Mouse (Mus musculus): Measurements from ENCODE around the gene Lmbr1.

Gene Lmbr1

DNA sequence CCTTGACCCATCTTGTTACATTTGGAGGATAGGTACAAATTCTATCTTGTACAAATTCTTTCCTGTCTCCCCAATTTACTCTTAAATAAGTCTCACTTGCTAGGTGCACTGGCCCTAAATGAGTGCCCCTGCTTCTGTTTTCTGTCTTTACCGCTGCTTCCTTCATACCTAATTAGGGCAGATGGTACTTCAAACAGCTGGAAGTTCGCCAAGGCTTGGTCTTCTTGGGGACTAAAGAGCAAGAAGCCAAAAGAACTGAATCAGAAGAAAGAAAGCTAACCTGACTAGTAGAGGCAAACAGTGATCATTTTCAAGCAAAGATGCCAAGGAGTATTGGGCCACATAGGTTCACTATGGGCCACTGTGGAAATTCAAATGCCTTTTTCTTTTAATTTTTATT is 104.8 kb downstream of the Lmbr1 start:
- no peak for ATAC-seq (ENCODE audit: insufficient number of reproducible peaks, low FRiP score, low TSS enrichment)

DNA sequence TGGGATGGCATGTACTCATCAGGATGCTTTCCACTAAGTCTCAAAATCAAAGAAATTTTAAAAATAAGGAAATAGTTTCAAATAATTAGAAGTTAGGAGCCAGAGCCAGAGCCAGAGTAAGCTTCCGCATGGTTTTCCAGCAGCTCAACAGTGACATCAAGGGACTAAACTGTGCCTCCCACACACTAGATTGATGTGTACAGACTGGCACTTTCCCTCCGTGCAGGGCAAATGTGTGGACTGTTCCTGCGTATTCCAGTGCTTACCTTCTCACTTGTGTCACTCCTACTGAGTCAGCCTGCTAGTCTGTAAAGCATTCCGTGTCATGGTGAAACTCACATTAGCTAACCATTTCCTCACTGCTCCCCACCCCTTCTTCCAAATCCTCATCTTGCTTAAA is 107.3 kb downstream of the Lmbr1 start:
- no peak for ATAC-seq (ENCODE audit: insufficient number of reproducible peaks, low FRiP score, low TSS enrichment)

DNA sequence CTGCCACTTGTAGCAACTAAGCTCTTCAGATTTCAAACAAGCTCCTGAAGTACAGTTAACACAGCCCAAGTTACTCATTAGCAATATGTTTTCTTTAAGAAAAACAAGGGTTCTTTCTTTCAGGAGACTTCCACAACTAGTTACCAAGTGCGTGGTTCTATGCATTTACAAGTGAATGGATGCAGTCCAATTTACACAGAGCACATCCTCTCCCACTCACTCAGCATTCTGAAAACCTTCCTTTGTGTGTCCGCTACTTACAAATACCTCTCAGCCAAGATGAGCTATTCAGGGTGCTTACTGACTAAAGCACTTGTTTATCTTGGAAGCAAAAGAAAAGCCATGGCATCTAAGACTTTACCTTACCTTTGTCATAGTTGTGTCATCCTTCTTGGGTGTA is 124.3 kb downstream of the Lmbr1 start:
- no peak for ATAC-seq (ENCODE audit: insufficient number of reproducible peaks, low FRiP score, low TSS enrichment)

- no peak for ATAC-seq (ENCODE audit: insufficient number of reproducible peaks, low FRiP score, low TSS enrichment)
These were observed 126.7 kb downstream of the Lmbr1 start for GRCm38 (mm10) chr5:29251496-29251873.

- no peak for ATAC-seq (ENCODE audit: insufficient number of reproducible peaks, low FRiP score, low TSS enrichment)
These were observed 127.2 kb downstream of the Lmbr1 start for GRCm38 (mm10) chr5:29250795-29251495.

- no peak for ATAC-seq (ENCODE audit: insufficient number of reproducible peaks, low FRiP score, low TSS enrichment)
These were observed 133.4 kb downstream of the Lmbr1 start for GRCm38 (mm10) chr5:29244769-29245168.

DNA sequence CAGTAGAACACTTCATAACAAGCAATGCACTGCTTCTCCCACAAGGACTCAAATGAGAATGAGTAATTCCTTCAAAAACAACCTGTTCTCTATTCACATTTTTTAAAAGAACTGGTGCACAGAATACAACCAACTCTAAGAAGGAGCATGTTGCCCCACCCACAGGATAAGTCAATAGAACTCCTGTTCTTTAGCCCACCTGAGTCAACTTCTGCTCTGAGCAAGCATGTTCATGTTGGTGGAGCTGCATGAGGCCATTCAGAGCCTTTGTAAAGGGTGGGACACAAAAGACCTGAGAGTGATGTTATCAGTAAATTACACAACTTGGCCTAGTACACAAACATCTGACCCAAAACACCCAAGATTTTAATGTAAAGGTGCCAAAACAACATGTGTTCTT is 139.8 kb downstream of the Lmbr1 start:
- ATAC-seq (ENCODE audit: insufficient number of reproducible peaks, low FRiP score, low TSS enrichment), result no peak

DNA sequence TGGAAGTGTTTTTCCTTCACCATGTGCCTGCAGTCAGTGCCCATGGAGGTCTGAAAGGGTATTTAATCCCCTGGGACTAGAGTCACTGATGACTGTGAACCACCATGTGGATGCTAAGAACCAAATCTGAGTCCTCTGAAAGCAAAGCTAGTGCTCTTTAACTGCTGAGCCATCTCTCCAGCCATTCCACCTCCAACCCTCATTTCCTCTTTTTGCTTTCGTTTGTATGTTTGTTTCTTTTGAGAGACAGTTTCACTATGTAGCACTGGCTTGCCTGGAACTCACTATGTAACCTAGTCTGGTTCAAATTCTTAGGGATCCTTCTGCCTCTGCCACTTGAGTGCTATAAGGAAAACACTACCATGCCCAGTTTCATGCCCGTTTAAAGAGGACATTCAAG is 147.7 kb downstream of the Lmbr1 start:
- ATAC-seq (ENCODE audit: insufficient number of reproducible peaks, low FRiP score, low TSS enrichment), result no peak

DNA sequence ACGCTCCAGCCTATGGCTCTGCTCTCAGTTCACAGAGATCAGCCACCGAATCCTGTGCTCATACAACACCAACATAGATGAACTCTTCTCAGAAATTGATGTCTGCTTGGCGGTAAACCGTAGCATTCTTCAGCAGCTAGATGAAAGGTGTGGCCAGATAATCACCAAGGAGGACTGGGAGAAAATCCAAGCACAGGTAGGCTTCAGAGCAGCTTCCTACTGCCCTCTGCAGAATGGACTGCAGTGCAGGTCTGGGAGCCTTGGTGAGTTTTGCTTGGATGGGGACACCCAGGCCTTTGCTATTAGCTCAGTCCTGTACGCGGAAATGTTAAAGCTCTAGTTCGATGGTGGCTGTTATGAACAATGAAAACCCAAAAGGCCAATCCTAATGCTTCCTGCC is 154.1 kb downstream of the Lmbr1 start:
- no peak for ATAC-seq (ENCODE audit: insufficient number of reproducible peaks, low FRiP score, low TSS enrichment)

DNA sequence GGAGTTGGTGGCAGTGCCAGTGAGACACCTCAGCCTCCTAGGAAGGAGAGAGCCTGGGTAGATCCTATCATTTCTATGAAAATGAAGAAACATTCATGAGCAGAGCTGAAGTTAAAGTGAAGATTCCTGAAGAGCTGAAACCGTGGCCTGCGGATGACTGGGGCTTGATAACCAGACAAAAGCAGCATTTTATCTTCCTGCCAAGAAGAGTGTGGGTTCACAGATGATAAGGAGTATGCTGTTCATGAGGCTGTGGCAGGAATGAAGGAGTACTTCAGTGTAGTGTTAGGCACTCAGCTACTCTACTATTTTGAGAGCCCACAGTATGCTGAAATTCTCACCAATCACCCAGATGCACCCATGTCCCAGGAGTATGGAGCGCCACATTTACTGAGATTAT is 160.2 kb downstream of the Lmbr1 start:
- ATAC-seq (ENCODE audit: insufficient number of reproducible peaks, low FRiP score, low TSS enrichment), result no peak

GRCm38 (mm10) chr5:29211980-29212555 is 166.1 kb downstream of the Lmbr1 start:
- ATAC-seq (ENCODE audit: insufficient number of reproducible peaks, low FRiP score, low TSS enrichment), result no peak

DNA sequence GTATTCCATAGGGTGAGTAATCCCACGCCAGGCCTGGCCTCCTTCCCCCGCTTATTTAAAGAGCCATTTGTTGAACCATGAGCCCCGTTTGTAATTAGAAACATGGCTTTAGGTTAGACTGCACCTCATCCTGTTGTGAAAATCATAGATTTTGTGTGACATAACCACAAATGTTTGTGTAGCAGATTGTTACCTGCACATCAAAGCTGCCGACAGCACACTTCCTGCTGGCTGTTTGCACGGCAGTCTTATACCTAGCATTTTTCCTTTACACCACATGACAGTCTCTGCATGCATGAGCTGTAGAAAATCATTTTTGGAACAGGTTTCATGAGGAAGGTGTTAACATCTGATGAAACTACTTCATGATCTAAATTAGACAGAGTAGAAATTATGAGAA is 172.5 kb downstream of the Lmbr1 start:
- ATAC-seq (ENCODE audit: insufficient number of reproducible peaks, low FRiP score, low TSS enrichment), result no peak

DNA sequence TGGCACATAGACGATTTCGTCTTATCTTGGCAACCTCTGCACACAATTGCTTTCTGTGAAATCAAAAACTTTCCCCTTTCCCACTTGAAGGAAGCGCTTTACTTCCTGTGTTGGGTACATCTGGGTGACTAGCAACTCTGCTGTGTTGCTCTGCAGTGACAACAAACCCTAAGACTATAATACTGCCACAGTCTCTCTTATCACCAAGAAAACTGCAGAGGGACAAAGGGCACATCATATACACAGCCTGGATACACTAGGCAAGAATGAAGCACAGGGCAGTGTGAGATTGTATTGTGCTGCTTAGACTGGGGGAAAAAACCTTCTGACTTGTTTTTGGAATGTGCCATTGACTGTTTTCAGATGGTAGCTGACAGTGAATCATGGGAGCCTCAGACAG is 178.3 kb downstream of the Lmbr1 start:
- ATAC-seq (ENCODE audit: insufficient number of reproducible peaks, low FRiP score, low TSS enrichment), result no peak

DNA sequence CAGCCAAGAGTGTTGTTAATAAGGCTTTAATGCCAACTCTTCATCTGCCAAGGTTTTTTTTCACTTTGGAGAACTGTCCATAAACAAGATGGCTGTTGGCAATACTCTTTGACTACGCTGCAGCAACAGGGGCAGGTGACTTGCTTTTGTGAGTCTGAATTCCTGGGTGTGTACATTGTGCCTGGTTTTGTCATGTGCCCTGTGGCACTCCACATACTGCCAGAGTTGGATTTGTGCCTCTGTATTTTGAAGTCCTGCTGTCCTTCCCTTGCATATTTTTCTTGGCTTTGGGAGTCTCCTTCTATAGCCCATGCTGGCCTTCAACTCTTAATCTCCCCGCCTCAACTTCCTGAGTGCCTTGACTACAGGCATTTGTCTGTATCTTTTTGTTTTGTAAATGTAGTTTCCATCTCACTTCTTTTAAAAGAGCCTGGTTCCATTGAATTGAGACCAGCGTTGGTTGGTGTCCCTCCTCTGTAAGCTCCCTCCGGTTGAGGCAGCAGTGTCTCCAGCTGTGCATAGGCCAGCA is 179.2 kb downstream of the Lmbr1 start:
- no peak for ATAC-seq (ENCODE audit: insufficient number of reproducible peaks, low FRiP score, low TSS enrichment)

DNA sequence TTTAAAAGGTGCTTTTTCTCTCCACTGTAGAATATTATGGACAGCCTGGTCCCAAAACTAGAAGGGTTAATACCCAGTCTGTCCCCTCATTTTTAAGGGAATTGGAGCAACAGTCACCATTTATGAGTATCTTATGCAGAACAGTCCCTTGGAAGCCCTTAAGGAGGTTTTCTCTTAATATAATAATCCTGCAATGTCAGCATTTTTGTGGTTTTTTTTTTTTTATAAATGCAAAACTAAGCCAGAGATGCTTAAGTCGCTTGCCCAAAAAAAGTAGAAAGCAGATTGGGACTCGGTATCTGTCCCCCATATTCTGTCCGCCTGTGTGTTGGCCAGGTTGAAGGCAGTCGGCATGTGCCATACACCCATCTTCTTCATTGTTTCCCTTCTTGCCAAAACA is 181.0 kb downstream of the Lmbr1 start:
- no peak for ATAC-seq (ENCODE audit: insufficient number of reproducible peaks, low FRiP score, low TSS enrichment)

GRCm38 (mm10) chr5:29196264-29196658 is 181.9 kb downstream of the Lmbr1 start:
- 0 out of 2 replicates have a peak, but pooled peaks have one; percentile 7 for ATAC-seq (ENCODE audit: insufficient number of reproducible peaks, low FRiP score, low TSS enrichment)

DNA sequence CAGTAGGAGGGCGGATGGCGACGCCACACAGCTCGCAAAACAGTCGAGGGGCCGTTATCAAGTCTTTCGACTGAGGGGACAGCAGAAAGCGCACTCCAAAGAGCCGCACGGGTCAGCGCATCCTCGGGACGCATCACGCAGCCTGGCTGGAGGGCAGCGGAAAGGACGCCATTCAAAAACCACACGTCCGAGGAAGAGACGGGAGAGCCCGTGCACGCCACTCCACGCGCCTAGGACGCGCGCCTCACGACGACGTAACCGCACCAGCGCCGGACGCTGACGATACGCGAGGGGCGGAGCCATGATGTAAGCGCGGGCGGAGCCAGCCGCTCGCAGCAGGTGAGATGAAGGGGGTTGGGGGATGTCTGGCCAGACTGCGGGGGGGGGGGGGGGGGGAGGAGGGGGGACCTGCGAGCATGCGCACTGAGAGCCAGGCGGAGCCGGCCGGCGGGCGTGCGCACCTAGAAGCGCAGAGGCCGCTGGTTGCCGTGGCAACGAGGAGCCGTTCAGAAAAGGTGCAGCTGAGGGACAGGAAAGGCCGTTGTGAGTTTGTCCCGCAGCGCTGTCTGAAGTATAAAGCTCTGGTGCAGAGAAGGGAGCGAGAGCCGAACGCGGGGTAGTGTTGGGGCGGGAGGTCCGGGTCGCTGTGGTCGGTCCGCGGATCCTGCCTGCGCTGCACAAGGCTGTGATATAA is 182.5 kb downstream of the Lmbr1 start, which contains the start of gene Rnf32:
Gene Rnf32 (plus strand): TSS at position 423 of the 694 bp plus-strand sequence.
- ATAC-seq (ENCODE audit: insufficient number of reproducible peaks, low FRiP score, low TSS enrichment), result peak; percentile 92

GRCm38 (mm10) chr5:29195231-29195569 is 183.0 kb downstream of the Lmbr1 start:
- ATAC-seq (ENCODE audit: insufficient number of reproducible peaks, low FRiP score, low TSS enrichment), result no peak; the same call in 1 of the 2 replicates

DNA sequence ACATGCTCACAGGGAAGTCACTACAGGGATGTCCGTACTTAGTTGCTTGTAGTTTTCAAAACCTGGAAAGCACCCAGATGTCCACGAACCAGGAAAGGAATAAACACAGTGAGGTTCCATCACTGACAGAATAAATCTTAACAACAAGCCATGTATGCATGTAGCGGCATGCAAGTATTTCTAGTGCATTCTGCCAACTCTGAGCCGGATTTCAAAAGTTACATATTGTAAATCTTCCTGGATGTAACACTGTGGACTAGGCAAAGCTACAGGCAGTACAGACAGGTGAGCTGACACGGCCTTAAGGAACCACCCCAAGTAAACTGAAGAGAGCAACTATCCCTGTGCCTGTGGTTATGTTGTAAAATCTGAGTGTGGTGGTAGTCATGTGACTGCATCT is 191.4 kb downstream of the Lmbr1 start:
- no peak for ATAC-seq (ENCODE audit: insufficient number of reproducible peaks, low FRiP score, low TSS enrichment)

All from cerebellum, adult (tissue).